Mouse (Mus musculus): ENCODE measurements around the gene Traip. TPM values are rescaled to one million over a fixed set of nuclear protein-coding genes. Genes with fewer than 3 reads are reported as not detected.

The Traip gene
- polyA plus RNA-seq, 1 experiment from 2014 or later = 2.2 TPM

GRCm38 (mm10) chr9:107981684-107982605 is 32.0 kb downstream of the Traip start:
- WGBS = 27% methylated on average over 7 of the region's 7 CpGs
- Histone ChIP-seq H3K27ac (ENCODE audit: low read length) (peak overlapping the region; percentile 92), H3K36me3 (ENCODE audit: insufficient read depth, low read length) (0 out of 2 replicates have a peak, but pooled peaks cover 14% of the 10 kb centered on the region), H3K9me3 (ENCODE audit: low read length) (no peaks in the 10 kb centered on the region), H3K27me3 (replicated peaks; ENCODE audit: insufficient read depth, low read length) (no peaks in the 10 kb centered on the region), H3K4me2 (replicated peaks; ENCODE audit: low read depth, low read length) (peak overlapping the region; percentile 70), H3K4me1 (ENCODE audit: insufficient read depth, low read depth, low read length) (peaks cover 11% of the 10 kb centered on the region; the same call in 1 of the 2 replicates), H3K9ac (replicated peaks; ENCODE audit: low read depth) (peak overlapping the region; percentile 32; the same call in 1 of the 2 replicates), H3K4me3 (ENCODE audit: low read depth, low read length) (peak overlapping the region; percentile 59)
- peak; percentile 33; the same call in 1 of the 2 replicates for TF ChIP-seq EP300 (IDR thresholded peaks at IDR 0.05)
- no peak for TF ChIP-seq CTCF (IDR thresholded peaks at IDR 0.05)
- ATAC-seq = peak; percentile 15
- DNase-seq (ENCODE audit: low spot score) = peak; percentile 79

- peak; percentile 94 for DNase-seq (ENCODE audit: low spot score)
- 16% methylated on average over 14 of the region's 14 CpGs for WGBS
- H3K27me3 ChIP-seq (replicated peaks; ENCODE audit: insufficient read depth, low read length) = no peaks in the 10 kb centered on the region
- 0 out of 2 replicates have a peak, but pooled peaks cover 14% of the 10 kb centered on the region for H3K36me3 ChIP-seq (ENCODE audit: insufficient read depth, low read length)
- peak within 1 kb of the TSS; percentile 92 for H3K27ac ChIP-seq (ENCODE audit: low read length)
- peak within 1 kb of the TSS; percentile 70 for H3K4me2 ChIP-seq (replicated peaks; ENCODE audit: low read depth, low read length)
- H3K4me3 ChIP-seq (ENCODE audit: low read depth, low read length) = peak within 1 kb of the TSS; percentile 59
- H3K4me1 ChIP-seq (ENCODE audit: insufficient read depth, low read depth, low read length) = peaks cover 11% of the 10 kb centered on the region; the same call in 1 of the 2 replicates
- ATAC-seq = peak; percentile 77
- TF ChIP-seq CTCF (IDR thresholded peaks at IDR 0.05) = no peak
- TF ChIP-seq EP300 (IDR thresholded peaks at IDR 0.05) = peak; percentile 91
- peak within 1 kb of the TSS; percentile 44 for H3K9ac ChIP-seq (replicated peaks; ENCODE audit: low read depth)
- H3K9me3 ChIP-seq (ENCODE audit: low read length) = no peaks in the 10 kb centered on the region
Measured at GRCm38 (mm10) chr9:107982681-107983346, 32.9 kb downstream of the Traip start, which contains the start of gene Gm20661. Gm20661 (plus strand) TSS chr9:107983058.

- 3% methylated on average over 4 of the region's 4 CpGs for WGBS
- Histone ChIP-seq H3K36me3 (ENCODE audit: insufficient read depth, low read length) (0 out of 2 replicates have a peak, but pooled peaks cover 14% of the 10 kb centered on the region), H3K9me3 (ENCODE audit: low read length) (no peaks in the 10 kb centered on the region), H3K27ac (ENCODE audit: low read length) (peak overlapping the region; percentile 92), H3K4me2 (replicated peaks; ENCODE audit: low read depth, low read length) (peak overlapping the region; percentile 70), H3K27me3 (replicated peaks; ENCODE audit: insufficient read depth, low read length) (no peaks in the 10 kb centered on the region), H3K4me1 (ENCODE audit: insufficient read depth, low read depth, low read length) (peaks cover 11% of the 10 kb centered on the region; the same call in 1 of the 2 replicates), H3K9ac (replicated peaks; ENCODE audit: low read depth) (peak overlapping the region; percentile 44; the same call in 1 of the 2 replicates), H3K4me3 (ENCODE audit: low read depth, low read length) (peak overlapping the region; percentile 59; the same call in 1 of the 2 replicates)
- TF ChIP-seq CTCF (IDR thresholded peaks at IDR 0.05) = no peak
- TF ChIP-seq EP300 (IDR thresholded peaks at IDR 0.05) = no peak; the same call in 1 of the 2 replicates
- peak; percentile 94 for DNase-seq (ENCODE audit: low spot score)
- ATAC-seq = peak; percentile 77
Measured at GRCm38 (mm10) chr9:107983421-107983890, 33.5 kb downstream of the Traip start.

GRCm38 (mm10) chr9:107984052-107984753 is 34.3 kb downstream of the Traip start:
- H3K36me3 ChIP-seq (ENCODE audit: insufficient read depth, low read length) = 0 out of 2 replicates have a peak, but pooled peaks cover 11% of the 10 kb centered on the region
- no peaks in the 10 kb centered on the region for H3K27me3 ChIP-seq (replicated peaks; ENCODE audit: insufficient read depth, low read length)
- no peak for DNase-seq (ENCODE audit: low spot score)
- H3K4me2 ChIP-seq (replicated peaks; ENCODE audit: low read depth, low read length) = peak overlapping the region; percentile 70
- ATAC-seq = no peak
- H3K9ac ChIP-seq (replicated peaks; ENCODE audit: low read depth) = peak overlapping the region; percentile 44
- 23% methylated on average over 19 of the region's 19 CpGs for WGBS
- peak overlapping the region; percentile 92 for H3K27ac ChIP-seq (ENCODE audit: low read length)
- peak overlapping the region; percentile 59 for H3K4me3 ChIP-seq (ENCODE audit: low read depth, low read length)
- no peaks in the 10 kb centered on the region for H3K9me3 ChIP-seq (ENCODE audit: low read length)
- no peak for TF ChIP-seq CTCF (IDR thresholded peaks at IDR 0.05)
- TF ChIP-seq EP300 (IDR thresholded peaks at IDR 0.05) = no peak
- H3K4me1 ChIP-seq (ENCODE audit: insufficient read depth, low read depth, low read length) = peaks cover 11% of the 10 kb centered on the region; the same call in 1 of the 2 replicates

- no peak for ATAC-seq
- 32% methylated on average over 9 of the region's 9 CpGs for WGBS
- H3K36me3 ChIP-seq (ENCODE audit: insufficient read depth, low read length) = 0 out of 2 replicates have a peak, but pooled peaks cover 6% of the 10 kb centered on the region
- H3K27ac ChIP-seq (ENCODE audit: low read length) = peak overlapping the region; percentile 92
- no peaks in the 10 kb centered on the region for H3K27me3 ChIP-seq (replicated peaks; ENCODE audit: insufficient read depth, low read length)
- no peaks in the 10 kb centered on the region for H3K9me3 ChIP-seq (ENCODE audit: low read length)
- no peak for TF ChIP-seq CTCF (IDR thresholded peaks at IDR 0.05)
- no peak for TF ChIP-seq EP300 (IDR thresholded peaks at IDR 0.05)
- peak overlapping the region; percentile 59 for H3K4me3 ChIP-seq (ENCODE audit: low read depth, low read length)
- H3K9ac ChIP-seq (replicated peaks; ENCODE audit: low read depth) = peak overlapping the region; percentile 44
- peaks cover 11% of the 10 kb centered on the region; the same call in 1 of the 2 replicates for H3K4me1 ChIP-seq (ENCODE audit: insufficient read depth, low read depth, low read length)
- no peak for DNase-seq (ENCODE audit: low spot score)
- peak overlapping the region; percentile 70 for H3K4me2 ChIP-seq (replicated peaks; ENCODE audit: low read depth, low read length)
Measured at GRCm38 (mm10) chr9:107984754-107985055, 34.8 kb downstream of the Traip start.
